Mouse (Mus musculus): ENCODE data around the gene Irf3.

Gene Irf3

GRCm38 (mm10) chr7:44957183-44957835 lies 40.1 kb upstream of the Irf3 start:
- TF ChIP-seq NANOG (IDR thresholded peaks at IDR 0.05; ENCODE audit: borderline replicate concordance, low read length): no peak
- TF ChIP-seq POU5F1 (IDR thresholded peaks at IDR 0.05; ENCODE audit: borderline replicate concordance, low read length): no peak
- no peak for TF ChIP-seq CTCF (conservative IDR thresholded peaks at IDR 0.05; ENCODE audit: low read length)
- peak overlapping the region; percentile 41; the same call in 1 of the 2 replicates for H3K4me3 ChIP-seq (replicated peaks; ENCODE audit: low read length)
- H3K36me3 ChIP-seq (ENCODE audit: insufficient read depth, low read length): peaks cover 49% of the 10 kb centered on the region
- H3K4me1 ChIP-seq (replicated peaks; ENCODE audit: low read depth, low read length): peaks cover 44% of the 10 kb centered on the region
- H3K27me3 ChIP-seq (ENCODE audit: insufficient read depth, low read length): no peaks in the 10 kb centered on the region
- H3K9me3 ChIP-seq (ENCODE audit: low read length): no peaks in the 10 kb centered on the region

- no peak overlapping the region for H3K4me3 ChIP-seq (replicated peaks; ENCODE audit: low read length)
- H3K36me3 ChIP-seq (ENCODE audit: insufficient read depth, low read length): peaks cover 58% of the 10 kb centered on the region
- H3K27me3 ChIP-seq (ENCODE audit: insufficient read depth, low read length): no peaks in the 10 kb centered on the region
- H3K4me1 ChIP-seq (replicated peaks; ENCODE audit: low read depth, low read length): peaks cover 46% of the 10 kb centered on the region
- H3K9me3 ChIP-seq (ENCODE audit: low read length): no peaks in the 10 kb centered on the region
- TF ChIP-seq POU5F1 (IDR thresholded peaks at IDR 0.05; ENCODE audit: borderline replicate concordance, low read length): no peak
- TF ChIP-seq CTCF (conservative IDR thresholded peaks at IDR 0.05; ENCODE audit: low read length): peak; percentile 89
- no peak for TF ChIP-seq NANOG (IDR thresholded peaks at IDR 0.05; ENCODE audit: borderline replicate concordance, low read length)
Measured at GRCm38 (mm10) chr7:44958208-44958607, 39.2 kb upstream of the Irf3 start.

GRCm38 (mm10) chr7:44959281-44959680 lies 38.2 kb upstream of the Irf3 start:
- Histone ChIP-seq H3K27me3 (ENCODE audit: insufficient read depth, low read length) (no peaks in the 10 kb centered on the region), H3K4me3 (replicated peaks; ENCODE audit: low read length) (no peak overlapping the region), H3K4me1 (replicated peaks; ENCODE audit: low read depth, low read length) (peaks cover 37% of the 10 kb centered on the region), H3K36me3 (ENCODE audit: insufficient read depth, low read length) (peaks cover 67% of the 10 kb centered on the region), H3K9me3 (ENCODE audit: low read length) (no peaks in the 10 kb centered on the region)
- TF ChIP-seq CTCF (conservative IDR thresholded peaks at IDR 0.05; ENCODE audit: low read length): no peak
- no peak for TF ChIP-seq POU5F1 (IDR thresholded peaks at IDR 0.05; ENCODE audit: borderline replicate concordance, low read length)
- TF ChIP-seq NANOG (IDR thresholded peaks at IDR 0.05; ENCODE audit: borderline replicate concordance, low read length): no peak

DNA sequence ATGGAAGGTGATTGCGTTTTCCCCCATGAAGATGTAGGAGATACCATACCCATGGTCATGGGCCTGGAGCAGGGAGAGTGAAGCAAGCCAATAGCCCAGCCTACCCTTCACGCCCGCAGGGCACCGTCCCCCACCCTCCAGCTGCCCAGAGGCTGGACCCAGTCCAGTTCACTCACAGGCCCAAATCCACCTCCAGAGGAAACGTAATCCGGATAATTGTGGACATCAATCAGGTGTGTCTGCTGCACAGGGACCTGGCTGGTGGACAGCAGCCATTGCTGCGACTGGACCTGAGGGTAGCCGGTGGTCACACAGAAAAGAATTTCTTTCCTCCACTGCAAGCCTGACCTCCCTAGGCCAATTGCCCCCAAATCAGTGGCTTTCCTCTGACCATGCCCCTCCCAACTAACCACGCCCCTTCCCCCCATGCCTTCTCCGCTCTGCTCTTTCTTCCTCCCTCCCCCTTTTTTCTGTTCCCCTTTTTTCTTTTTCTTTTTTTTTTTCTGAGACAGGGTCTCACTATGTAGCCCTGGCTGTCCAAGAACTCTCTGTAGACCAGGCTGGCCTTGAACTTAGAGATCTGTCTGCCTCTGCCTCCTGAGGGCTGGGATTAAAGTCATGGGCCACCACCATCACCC lies 37.5 kb upstream of the Irf3 start:
- Histone ChIP-seq H3K4me1 (replicated peaks; ENCODE audit: low read depth, low read length) (peaks cover 37% of the 10 kb centered on the region), H3K9me3 (ENCODE audit: low read length) (no peaks in the 10 kb centered on the region), H3K4me3 (replicated peaks; ENCODE audit: low read length) (no peak overlapping the region), H3K36me3 (ENCODE audit: insufficient read depth, low read length) (peaks cover 74% of the 10 kb centered on the region), H3K27me3 (ENCODE audit: insufficient read depth, low read length) (no peaks in the 10 kb centered on the region)
- TF ChIP-seq NANOG (IDR thresholded peaks at IDR 0.05; ENCODE audit: borderline replicate concordance, low read length) (no peak), POU5F1 (IDR thresholded peaks at IDR 0.05; ENCODE audit: borderline replicate concordance, low read length) (no peak), CTCF (conservative IDR thresholded peaks at IDR 0.05; ENCODE audit: low read length) (no peak)

DNA sequence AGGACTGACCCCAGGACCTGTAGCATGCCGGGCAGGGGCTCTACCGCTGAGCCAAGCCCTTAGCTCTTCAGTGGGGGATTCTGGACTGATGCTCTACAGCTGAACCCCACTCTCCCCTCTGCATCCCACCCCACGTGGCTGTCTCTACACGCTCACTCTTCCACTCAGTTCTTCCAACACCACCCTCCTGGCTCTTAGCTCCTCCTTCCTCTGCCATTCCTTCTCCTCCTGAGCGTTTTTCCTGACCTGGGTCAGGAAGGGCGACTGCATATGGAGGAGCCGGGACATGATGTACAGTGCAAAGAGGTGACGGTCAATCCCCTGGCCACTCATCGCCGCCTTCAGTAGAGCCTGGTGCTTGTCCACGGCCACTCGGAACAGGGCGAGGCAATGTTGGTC lies 36.9 kb upstream of the Irf3 start:
- no peak overlapping the region for H3K4me3 ChIP-seq (replicated peaks; ENCODE audit: low read length)
- no peaks in the 10 kb centered on the region for H3K9me3 ChIP-seq (ENCODE audit: low read length)
- no peaks in the 10 kb centered on the region for H3K27me3 ChIP-seq (ENCODE audit: insufficient read depth, low read length)
- TF ChIP-seq CTCF (conservative IDR thresholded peaks at IDR 0.05; ENCODE audit: low read length): no peak
- H3K4me1 ChIP-seq (replicated peaks; ENCODE audit: low read depth, low read length): peaks cover 37% of the 10 kb centered on the region
- peaks cover 79% of the 10 kb centered on the region for H3K36me3 ChIP-seq (ENCODE audit: insufficient read depth, low read length)

- peaks cover 38% of the 10 kb centered on the region for H3K4me1 ChIP-seq (replicated peaks; ENCODE audit: low read depth, low read length)
- peaks cover 95% of the 10 kb centered on the region for H3K36me3 ChIP-seq (ENCODE audit: insufficient read depth, low read length)
- TF ChIP-seq POU5F1 (IDR thresholded peaks at IDR 0.05; ENCODE audit: borderline replicate concordance, low read length) (no peak), CTCF (conservative IDR thresholded peaks at IDR 0.05; ENCODE audit: low read length) (no peak), NANOG (IDR thresholded peaks at IDR 0.05; ENCODE audit: borderline replicate concordance, low read length) (no peak)
- H3K9me3 ChIP-seq (ENCODE audit: low read length): no peaks in the 10 kb centered on the region
- no peaks in the 10 kb centered on the region for H3K27me3 ChIP-seq (ENCODE audit: insufficient read depth, low read length)
- no peak overlapping the region for H3K4me3 ChIP-seq (replicated peaks; ENCODE audit: low read length)
Measured at GRCm38 (mm10) chr7:44962337-44962736, 35.1 kb upstream of the Irf3 start.

DNA sequence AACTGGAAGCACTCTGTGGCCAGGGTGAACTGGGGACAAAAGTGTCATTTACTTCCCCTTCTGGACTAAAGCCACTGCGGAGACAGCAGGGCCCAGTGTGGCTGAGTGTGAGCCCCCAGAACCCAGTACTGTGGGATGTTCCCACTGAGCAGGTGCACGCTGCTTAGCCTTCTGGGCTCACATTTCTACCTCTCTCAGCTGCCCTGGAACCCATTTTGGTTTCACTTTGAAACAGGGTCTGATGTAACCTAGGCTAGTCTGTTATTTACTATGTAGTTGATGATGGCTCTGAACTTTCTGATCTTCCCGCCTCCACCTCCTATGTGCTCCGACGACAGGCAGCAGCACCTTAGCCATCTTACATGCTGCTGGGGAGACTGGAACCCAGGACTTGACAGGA lies 34.6 kb upstream of the Irf3 start:
- Histone ChIP-seq H3K36me3 (ENCODE audit: insufficient read depth, low read length) (peaks cover 92% of the 10 kb centered on the region), H3K9me3 (ENCODE audit: low read length) (no peaks in the 10 kb centered on the region), H3K4me3 (replicated peaks; ENCODE audit: low read length) (no peak overlapping the region), H3K27me3 (ENCODE audit: insufficient read depth, low read length) (no peaks in the 10 kb centered on the region), H3K4me1 (replicated peaks; ENCODE audit: low read depth, low read length) (peaks cover 33% of the 10 kb centered on the region)
- TF ChIP-seq NANOG (IDR thresholded peaks at IDR 0.05; ENCODE audit: borderline replicate concordance, low read length) (no peak), POU5F1 (IDR thresholded peaks at IDR 0.05; ENCODE audit: borderline replicate concordance, low read length) (no peak), CTCF (conservative IDR thresholded peaks at IDR 0.05; ENCODE audit: low read length) (no peak)

GRCm38 (mm10) chr7:44964990-44965389 lies 32.5 kb upstream of the Irf3 start:
- peaks cover 31% of the 10 kb centered on the region for H3K4me1 ChIP-seq (replicated peaks; ENCODE audit: low read depth, low read length)
- no peaks in the 10 kb centered on the region for H3K9me3 ChIP-seq (ENCODE audit: low read length)
- no peaks in the 10 kb centered on the region for H3K27me3 ChIP-seq (ENCODE audit: insufficient read depth, low read length)
- H3K36me3 ChIP-seq (ENCODE audit: insufficient read depth, low read length): peaks cover 82% of the 10 kb centered on the region
- no peak for TF ChIP-seq CTCF (conservative IDR thresholded peaks at IDR 0.05; ENCODE audit: low read length)
- H3K4me3 ChIP-seq (replicated peaks; ENCODE audit: low read length): no peak overlapping the region

- Histone ChIP-seq H3K4me1 (replicated peaks; ENCODE audit: low read depth, low read length) (peaks cover 35% of the 10 kb centered on the region), H3K27me3 (ENCODE audit: insufficient read depth, low read length) (no peaks in the 10 kb centered on the region), H3K4me3 (replicated peaks; ENCODE audit: low read length) (no peak overlapping the region), H3K36me3 (ENCODE audit: insufficient read depth, low read length) (peaks cover 72% of the 10 kb centered on the region), H3K9me3 (ENCODE audit: low read length) (no peaks in the 10 kb centered on the region)
- no peak; the same call in 1 of the 2 replicates for TF ChIP-seq CTCF (conservative IDR thresholded peaks at IDR 0.05; ENCODE audit: low read length)
- TF ChIP-seq POU5F1 (IDR thresholded peaks at IDR 0.05; ENCODE audit: borderline replicate concordance, low read length): no peak
- no peak for TF ChIP-seq NANOG (IDR thresholded peaks at IDR 0.05; ENCODE audit: borderline replicate concordance, low read length)
Measured at GRCm38 (mm10) chr7:44965975-44966374, 31.5 kb upstream of the Irf3 start.
